Mouse (Mus musculus): Measurements from ENCODE around the gene Opn1sw. TPM values are rescaled to one million over a fixed set of nuclear protein-coding genes. Genes with fewer than 3 reads are reported as not detected.
"Not testable (repeated sequence)": the region's sequence is repeated elsewhere in the genome, so short reads cannot be mapped to it uniquely, and the experiment has no call there.

Gene Opn1sw
- polyA plus RNA-seq, 1 experiment: not detected

DNA sequence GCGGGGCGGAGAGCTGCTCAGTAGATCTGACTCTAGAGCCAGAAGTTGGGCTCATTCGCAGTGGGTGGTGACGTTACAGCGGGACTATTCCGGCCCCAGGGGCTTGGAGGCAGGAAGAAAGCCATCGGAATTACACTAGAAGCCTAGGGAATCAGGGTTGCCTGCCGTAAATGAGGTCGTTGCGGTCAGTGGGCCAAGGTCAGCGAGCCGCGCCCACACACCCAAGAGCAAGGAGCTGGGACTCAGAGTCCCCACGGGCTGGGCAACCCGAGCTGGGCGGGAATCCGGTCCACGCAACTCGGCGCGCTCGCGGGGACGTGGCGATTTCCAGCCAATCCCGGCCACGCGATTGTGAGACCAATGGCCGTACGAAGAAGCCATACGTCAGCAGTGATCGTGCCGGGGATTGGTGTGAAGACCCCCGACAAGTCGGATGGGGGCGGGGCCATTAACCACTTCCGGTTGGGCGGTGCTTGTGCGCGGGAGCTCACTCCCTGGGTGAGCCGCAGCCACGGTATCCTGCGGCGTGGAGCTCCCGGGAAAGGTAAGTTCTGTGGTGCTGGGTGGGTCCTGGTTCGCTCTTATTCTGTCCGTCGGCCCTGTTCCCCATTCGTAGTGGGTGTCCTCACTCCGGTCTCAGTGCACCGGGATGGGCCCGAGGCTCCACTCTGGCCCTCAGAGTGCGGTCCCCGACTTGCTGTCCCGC, 40.5 kb downstream of the Opn1sw start, which contains the start of gene Calu:
Gene Calu, plus strand, starts transcription at position 405 of the 706 bp plus-strand sequence.
- Histone ChIP-seq H3K4me1 (ENCODE audit: control insufficient read depth, insufficient read depth, low read length) (peaks cover 10% of the 10 kb centered on the region), H3K27ac (ENCODE audit: insufficient read depth, low read depth, low read length) (peak within 1 kb of the TSS; percentile 17; the same call in 1 of the 2 replicates), H3K4me3 (ENCODE audit: insufficient read depth, low read length) (peak within 1 kb of the TSS; percentile 82)
- TF ChIP-seq POLR2A (IDR thresholded peaks at IDR 0.05; ENCODE audit: borderline replicate concordance, low read depth, low read length): peak; percentile 79
- no peak for TF ChIP-seq CTCF (IDR thresholded peaks at IDR 0.05; ENCODE audit: low read depth, low read length)

DNA sequence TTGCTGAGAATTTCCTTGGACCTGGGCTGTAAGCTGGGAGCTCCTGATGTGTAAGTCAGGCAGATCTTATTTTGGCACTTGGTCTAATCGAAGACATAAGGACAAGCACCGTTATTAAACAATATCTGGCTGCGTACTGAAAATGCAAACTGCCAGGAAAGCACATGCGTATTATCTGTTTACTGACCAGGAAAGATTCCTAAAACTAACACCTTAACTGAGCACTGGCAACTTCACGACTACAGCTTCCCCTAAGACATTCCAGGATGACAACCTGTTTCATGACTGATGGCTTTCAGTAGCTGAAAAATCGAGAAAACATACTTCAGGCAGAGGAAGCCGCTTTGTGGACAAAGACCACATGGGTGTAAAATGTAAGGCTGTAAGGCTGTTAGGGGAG, 41.1 kb downstream of the Opn1sw start:
- 0 out of 2 replicates have a peak overlapping the region, but pooled peaks have one; percentile 6 for H3K27ac ChIP-seq (ENCODE audit: insufficient read depth, low read depth, low read length)
- H3K4me3 ChIP-seq (ENCODE audit: insufficient read depth, low read length): peak overlapping the region; percentile 82
- peaks cover 7% of the 10 kb centered on the region for H3K4me1 ChIP-seq (ENCODE audit: control insufficient read depth, insufficient read depth, low read length)
- TF ChIP-seq CTCF (IDR thresholded peaks at IDR 0.05; ENCODE audit: low read depth, low read length) (no peak), POLR2A (IDR thresholded peaks at IDR 0.05; ENCODE audit: borderline replicate concordance, low read depth, low read length) (no peak)

DNA sequence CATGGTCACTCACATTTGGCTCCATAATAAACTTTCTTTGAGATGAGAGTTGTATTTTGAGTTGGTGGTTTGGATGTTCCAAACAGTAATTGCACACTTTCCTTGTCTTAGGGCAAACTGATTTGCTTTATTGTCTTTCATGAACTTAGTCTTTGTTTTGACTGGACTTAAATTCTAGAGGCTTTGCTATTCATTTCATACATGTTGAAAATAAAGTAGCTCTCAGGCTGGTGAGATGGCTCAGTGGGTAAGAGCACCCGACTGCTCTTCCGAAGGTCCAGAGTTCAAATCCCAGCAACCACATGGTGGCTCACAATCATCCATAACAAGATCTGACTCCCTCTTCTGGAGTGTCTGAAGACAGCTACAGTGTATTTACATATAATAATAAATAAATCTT, 41.8 kb downstream of the Opn1sw start:
- H3K27ac ChIP-seq (ENCODE audit: insufficient read depth, low read depth, low read length); H3K4me3 ChIP-seq (ENCODE audit: insufficient read depth, low read length); H3K4me1 ChIP-seq (ENCODE audit: control insufficient read depth, insufficient read depth, low read length): not testable (repeated sequence)

DNA sequence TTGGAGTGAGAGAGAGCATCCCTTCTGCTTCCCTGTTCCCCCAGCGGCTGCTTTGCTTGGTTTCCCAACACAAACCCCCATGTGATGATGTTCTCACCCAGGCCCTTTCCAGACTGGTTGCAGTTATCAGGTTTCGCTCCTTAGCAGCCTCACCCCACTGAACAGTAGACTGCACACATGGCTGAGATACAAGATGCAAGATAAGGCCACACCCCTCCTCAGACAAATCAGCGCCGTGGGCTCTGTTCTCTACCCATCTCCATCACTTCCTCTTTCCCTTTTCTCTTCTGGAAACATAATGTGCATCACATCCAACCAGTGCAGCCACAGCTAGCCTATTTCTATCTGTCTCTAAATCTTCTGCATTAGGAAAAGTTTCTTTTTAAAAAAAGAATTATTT, 58.8 kb downstream of the Opn1sw start:
- no peak overlapping the region for H3K4me3 ChIP-seq (ENCODE audit: insufficient read depth, low read length)
- H3K27ac ChIP-seq (ENCODE audit: insufficient read depth, low read depth, low read length): no peak overlapping the region
- peaks cover 8% of the 10 kb centered on the region for H3K4me1 ChIP-seq (ENCODE audit: control insufficient read depth, insufficient read depth, low read length)
- TF ChIP-seq CTCF (IDR thresholded peaks at IDR 0.05; ENCODE audit: low read depth, low read length): no peak
- TF ChIP-seq POLR2A (IDR thresholded peaks at IDR 0.05; ENCODE audit: borderline replicate concordance, low read depth, low read length): no peak

DNA sequence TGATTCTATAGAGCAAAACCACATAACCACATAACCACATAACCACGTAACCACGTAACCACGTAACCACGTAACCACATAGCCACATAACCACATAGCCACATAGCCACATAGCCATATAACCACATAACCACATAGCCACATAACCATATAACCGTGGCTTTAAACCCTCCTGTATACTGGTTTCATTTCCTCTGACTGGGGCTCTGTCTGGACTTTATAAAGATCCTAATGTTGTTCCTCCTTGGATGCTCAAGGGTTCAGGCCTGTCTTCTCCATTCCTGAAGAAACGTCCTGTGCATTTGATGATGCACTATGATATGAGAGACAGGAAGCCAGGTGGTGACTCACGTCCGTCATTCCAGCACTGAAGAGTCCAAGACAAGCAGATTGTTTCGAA, 61.3 kb downstream of the Opn1sw start:
- no peak for TF ChIP-seq CTCF (IDR thresholded peaks at IDR 0.05; ENCODE audit: low read depth, low read length)
- TF ChIP-seq POLR2A (IDR thresholded peaks at IDR 0.05; ENCODE audit: borderline replicate concordance, low read depth, low read length): no peak
- no peak overlapping the region for H3K4me3 ChIP-seq (ENCODE audit: insufficient read depth, low read length)

More for the DNA sequence above, 61.3 kb downstream of the Opn1sw start:
- no peak overlapping the region for H3K27ac ChIP-seq (ENCODE audit: insufficient read depth, low read depth, low read length)
- H3K4me1 ChIP-seq (ENCODE audit: control insufficient read depth, insufficient read depth, low read length): peaks cover 20% of the 10 kb centered on the region

Other genes starting within 250 kb of the Opn1sw start
- gene Rbm28, start 223.5 kb downstream of the Opn1sw start, polyA plus RNA-seq (2012; ENCODE audit: insufficient read depth, insufficient read length, missing spikeins): 42.5 and 43.8 TPM in 2 replicates
- not detected in 2 replicates for gene Prrt4, start 208.9 kb downstream of the Opn1sw start, polyA plus RNA-seq (2012; ENCODE audit: insufficient read depth, insufficient read length, missing spikeins)
- 32.8 and 35.0 TPM in 2 replicates for gene Impdh1, start 172.1 kb downstream of the Opn1sw start, polyA plus RNA-seq (2012; ENCODE audit: insufficient read depth, insufficient read length, missing spikeins)
- gene Hilpda, start 116.0 kb downstream of the Opn1sw start, polyA plus RNA-seq (2012; ENCODE audit: insufficient read depth, insufficient read length, missing spikeins): 4.7 and 7.2 TPM in 2 replicates
- not detected in 2 replicates for gene Fam71f2, start 108.9 kb downstream of the Opn1sw start, polyA plus RNA-seq (2012; ENCODE audit: insufficient read depth, insufficient read length, missing spikeins)
- gene Fam71f1, start 69.3 kb downstream of the Opn1sw start, polyA plus RNA-seq (2012; ENCODE audit: insufficient read depth, insufficient read length, missing spikeins): not detected in 2 replicates
- 72.9 and 76.3 TPM in 2 replicates for gene Calu, start 40.4 kb downstream of the Opn1sw start, polyA plus RNA-seq (2012; ENCODE audit: insufficient read depth, insufficient read length, missing spikeins)
- not detected in 2 replicates for gene Ccdc136, start 7.8 kb upstream of the Opn1sw start, polyA plus RNA-seq (2012; ENCODE audit: insufficient read depth, insufficient read length, missing spikeins)
- gene Flnc, start 44.8 kb upstream of the Opn1sw start, polyA plus RNA-seq (2012; ENCODE audit: insufficient read depth, insufficient read length, missing spikeins): 0.17 and 0.20 TPM in 2 replicates
- 347 and 378 TPM in 2 replicates for gene Atp6v1f, start 79.2 kb upstream of the Opn1sw start, polyA plus RNA-seq (2012; ENCODE audit: insufficient read depth, insufficient read length, missing spikeins)
- not detected in 2 replicates for gene Atp6v1fnb, start 83.0 kb upstream of the Opn1sw start, polyA plus RNA-seq (2012; ENCODE audit: insufficient read depth, insufficient read length, missing spikeins)
- 0.28 and 0.40 TPM in 2 replicates for gene Kcp, start 119.5 kb upstream of the Opn1sw start, polyA plus RNA-seq (2012; ENCODE audit: insufficient read depth, insufficient read length, missing spikeins)
- gene Irf5, start 138.2 kb upstream of the Opn1sw start, polyA plus RNA-seq (2012; ENCODE audit: insufficient read depth, insufficient read length, missing spikeins): 201 and 214 TPM in 2 replicates
- gene Tnpo3, start 221.4 kb upstream of the Opn1sw start, polyA plus RNA-seq (2012; ENCODE audit: insufficient read depth, insufficient read length, missing spikeins): 42.1 and 45.5 TPM in 2 replicates

All from bone marrow macrophage, adult 2 months (primary cell).